Mouse (Mus musculus): Measurements from ENCODE around the gene Rnf225.
"Not testable (repeated sequence)": the region's sequence is repeated elsewhere in the genome, so short reads cannot be mapped to it uniquely, and the experiment has no call there.

Gene Rnf225

GRCm38 (mm10) chr7:12927191-12927680 lies at the start of gene Rnf225:
Gene Rnf225, plus strand, starts transcription at chr7:12927416.
- no peak for DNase-seq (ENCODE audit: low spot score)

- DNase-seq (ENCODE audit: low spot score): no peak
Measured at GRCm38 (mm10) chr7:12880036-12880435, 47.2 kb upstream of the Rnf225 start.

- DNase-seq (ENCODE audit: low spot score): not testable (repeated sequence)
Measured at GRCm38 (mm10) chr7:12880497-12880896, 46.7 kb upstream of the Rnf225 start.

GRCm38 (mm10) chr7:12880911-12881660 lies 46.1 kb upstream of the Rnf225 start, which contains the start of gene Zfp128:
Gene Zfp128, plus strand, starts transcription at chr7:12881177.
- DNase-seq (ENCODE audit: low spot score): peak; percentile 83

- no peak for DNase-seq (ENCODE audit: low spot score)
Measured at GRCm38 (mm10) chr7:12886563-12887266, 40.5 kb upstream of the Rnf225 start.

GRCm38 (mm10) chr7:12887585-12887984 lies 39.6 kb upstream of the Rnf225 start:
- no peak for DNase-seq (ENCODE audit: low spot score)

- no peak for DNase-seq (ENCODE audit: low spot score)
Measured at GRCm38 (mm10) chr7:12890928-12891327, 36.3 kb upstream of the Rnf225 start.

GRCm38 (mm10) chr7:12891334-12891733 lies 35.9 kb upstream of the Rnf225 start:
- DNase-seq (ENCODE audit: low spot score): no peak

GRCm38 (mm10) chr7:12897655-12898410 lies 29.4 kb upstream of the Rnf225 start, which contains the start of gene Zscan22:
Gene Zscan22, plus strand, starts transcription at chr7:12897815.
- peak; percentile 73 for DNase-seq (ENCODE audit: low spot score)

GRCm38 (mm10) chr7:12901517-12901916 lies 25.7 kb upstream of the Rnf225 start:
- DNase-seq (ENCODE audit: low spot score): no peak

- DNase-seq (ENCODE audit: low spot score): no peak
Measured at GRCm38 (mm10) chr7:12903623-12904022, 23.6 kb upstream of the Rnf225 start.

GRCm38 (mm10) chr7:12905146-12905545 lies 22.1 kb upstream of the Rnf225 start:
- DNase-seq (ENCODE audit: low spot score): no peak

GRCm38 (mm10) chr7:12909498-12909962 lies 17.7 kb upstream of the Rnf225 start:
- DNase-seq (ENCODE audit: low spot score): peak; percentile 18

- DNase-seq (ENCODE audit: low spot score): peak; percentile 36
Measured at GRCm38 (mm10) chr7:12910181-12910668, 17.0 kb upstream of the Rnf225 start.

GRCm38 (mm10) chr7:12913556-12913955 lies 13.7 kb upstream of the Rnf225 start:
- no peak for DNase-seq (ENCODE audit: low spot score)

GRCm38 (mm10) chr7:12920495-12920894 lies 6.7 kb upstream of the Rnf225 start:
- not testable (repeated sequence) for DNase-seq (ENCODE audit: low spot score)

- no peak for DNase-seq (ENCODE audit: low spot score)
Measured at GRCm38 (mm10) chr7:12921318-12921704, 5.9 kb upstream of the Rnf225 start.

- peak; percentile 94 for DNase-seq (ENCODE audit: low spot score)
Measured at GRCm38 (mm10) chr7:12921705-12922465, 5.3 kb upstream of the Rnf225 start, which contains the start of gene Rps5. Gene Rps5, plus strand, starts transcription at chr7:12922290.

- DNase-seq (ENCODE audit: low spot score): no peak
Measured at GRCm38 (mm10) chr7:12922729-12923128, 4.5 kb upstream of the Rnf225 start.

- DNase-seq (ENCODE audit: low spot score): no peak
Measured at GRCm38 (mm10) chr7:12926316-12926715, 900 bp upstream of the Rnf225 start.

Measured in spleen, adult 12 weeks (tissue).